ENCODE assay signal across 20 mouse cellular contexts in the genomic region with DNA sequence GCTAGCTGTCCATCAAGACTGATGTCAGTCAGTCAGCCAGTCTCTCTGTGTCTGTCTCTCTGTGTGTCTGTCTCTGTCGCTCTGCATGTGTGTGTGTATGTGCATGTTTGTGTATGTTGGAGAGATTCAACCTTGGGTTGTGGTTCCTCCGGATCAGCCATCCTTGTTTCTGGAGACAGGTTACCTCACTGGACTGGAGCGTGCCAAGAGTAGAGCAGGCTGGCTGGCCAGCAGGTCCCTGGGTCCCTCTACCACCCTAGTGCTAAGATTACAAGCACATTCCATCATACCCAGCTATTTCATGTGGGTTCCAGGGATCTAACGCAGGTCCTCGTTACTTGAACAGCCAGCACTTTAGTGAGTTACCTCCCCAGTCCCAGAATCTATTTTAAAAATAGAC.
DNase-seq lines count a peak whose midpoint lies in the region; ATAC-seq lines count a peak whose summit lies in the region.
"Had no signal": no experiment of that assay in that cellular context is flagged by ENCODE, and none has a peak within 500 bp of the region (broad histone marks: within the 10 kb centered on the region; RNA-seq: fewer than 3 reads in every experiment).

No protein-coding gene starts in this region.

- H3K9me3 ChIP-seq in heart, embryonic 13.5 days, result no peaks in the 10 kb centered on the region
- no peaks in the 10 kb centered on the region for H3K9me3 ChIP-seq in intestine, embryonic 14.5 days (ENCODE audit: control insufficient read depth, low read length)
- no peaks in the 10 kb centered on the region for H3K9me3 ChIP-seq in intestine, embryonic 16.5 days (ENCODE audit: control insufficient read depth, low read length)
- no peaks in the 10 kb centered on the region for H3K9me3 ChIP-seq in midbrain, embryonic 11.5 days (ENCODE audit: control insufficient read depth, low read length)
- H3K9me3 ChIP-seq in midbrain, embryonic 15.5 days, result no peaks in the 10 kb centered on the region
- H3K9me3 ChIP-seq: forebrain, embryonic 13.5 days; hindbrain, embryonic 12.5 days; liver, embryonic 15.5 days; stomach, embryonic 15.5 days had no signal

- intact Hi-C loops in heart, postnatal 10 days (cut with DNase I), result loop anchor here (5.0 kb wide), 1 partner anchor 69 kb away; no protein-coding TSS in a partner anchor

- peak; percentile 46 to 53 for DNase-seq in cerebellum, postnatal 25 days
- no peak for DNase-seq in cerebellum, postnatal 10 days
- no peak for DNase-seq in heart, postnatal 10 days
- peak; percentile 31 for DNase-seq in intestine, embryonic 14.5 days (ENCODE audit: low spot score)
- peak; percentile 39 for DNase-seq in midbrain, embryonic 11.5 days (ENCODE audit: low spot score, missing footprints)
- DNase-seq: adrenal gland, postnatal 10 days; gastrocnemius, postnatal 10 days; lung, embryonic 14.5 days; lung, postnatal 14 days had no signal

- H3K9ac ChIP-seq in heart, embryonic 13.5 days, result peak overlapping the region; percentile 8; the same call in 1 of the 2 replicates
- H3K9ac ChIP-seq in intestine, embryonic 14.5 days (ENCODE audit: low read length), result no peak overlapping the region
- H3K9ac ChIP-seq in intestine, embryonic 16.5 days (ENCODE audit: low read depth, low read length), result no peak overlapping the region
- no peak overlapping the region for H3K9ac ChIP-seq in midbrain, embryonic 11.5 days (ENCODE audit: low read length)
- no peak overlapping the region for H3K9ac ChIP-seq in midbrain, embryonic 15.5 days
- H3K9ac ChIP-seq: forebrain, embryonic 13.5 days; hindbrain, embryonic 12.5 days; liver, embryonic 15.5 days; lung, embryonic 14.5 days; stomach, embryonic 15.5 days had no signal

- no peaks in the 10 kb centered on the region for H3K27me3 ChIP-seq in heart, embryonic 13.5 days (replicated peaks)
- H3K27me3 ChIP-seq in intestine, embryonic 14.5 days (replicated peaks; ENCODE audit: control insufficient read depth, insufficient read depth, low read length), result no peaks in the 10 kb centered on the region
- H3K27me3 ChIP-seq in intestine, embryonic 16.5 days (replicated peaks; ENCODE audit: control insufficient read depth, insufficient read depth, low read length), result no peaks in the 10 kb centered on the region
- no peaks in the 10 kb centered on the region for H3K27me3 ChIP-seq in midbrain, embryonic 11.5 days (ENCODE audit: control insufficient read depth, insufficient read depth, low read length)
- no peaks in the 10 kb centered on the region for H3K27me3 ChIP-seq in midbrain, embryonic 15.5 days (replicated peaks)
- H3K27me3 ChIP-seq: forebrain, embryonic 13.5 days; liver, embryonic 15.5 days; Patski; stomach, embryonic 15.5 days had no signal

- WGBS in heart, embryonic 13.5 days, result 48% methylated on average over 5 of the region's 5 CpGs
- 87% methylated on average over 5 of the region's 5 CpGs for WGBS in intestine, embryonic 14.5 days
- WGBS in intestine, embryonic 16.5 days, result 88% methylated on average over 5 of the region's 5 CpGs
- 90% methylated on average over 5 of the region's 5 CpGs for WGBS in midbrain, embryonic 11.5 days
- 91% methylated on average over 5 of the region's 5 CpGs for WGBS in midbrain, embryonic 15.5 days

- H3K4me2 ChIP-seq in heart, embryonic 13.5 days, result 0 out of 2 replicates have a peak overlapping the region, but pooled peaks have one; percentile 8
- no peak overlapping the region for H3K4me2 ChIP-seq in intestine, embryonic 14.5 days (ENCODE audit: low read length)
- H3K4me2 ChIP-seq in intestine, embryonic 16.5 days (ENCODE audit: low read depth, low read length), result no peak overlapping the region
- no peak overlapping the region for H3K4me2 ChIP-seq in midbrain, embryonic 11.5 days
- H3K4me2 ChIP-seq in midbrain, embryonic 15.5 days, result no peak overlapping the region
- H3K4me2 ChIP-seq: forebrain, embryonic 13.5 days; hindbrain, embryonic 12.5 days; liver, embryonic 15.5 days; lung, embryonic 14.5 days; stomach, embryonic 15.5 days had no signal

- H3K4me3 ChIP-seq in heart, embryonic 13.5 days, result no peak overlapping the region
- H3K4me3 ChIP-seq in intestine, embryonic 14.5 days (ENCODE audit: low read depth, low read length), result no peak overlapping the region
- no peak overlapping the region for H3K4me3 ChIP-seq in intestine, embryonic 16.5 days (ENCODE audit: low read length)
- no peak overlapping the region for H3K4me3 ChIP-seq in midbrain, embryonic 11.5 days (ENCODE audit: low read depth, low read length)
- H3K4me3 ChIP-seq in midbrain, embryonic 15.5 days, result no peak overlapping the region
- H3K4me3 ChIP-seq: forebrain, embryonic 13.5 days; hindbrain, embryonic 12.5 days; liver, embryonic 15.5 days; stomach, embryonic 15.5 days had no signal

- H3K27ac ChIP-seq in heart, embryonic 13.5 days (replicated peaks), result peak overlapping the region; percentile 74
- no peak overlapping the region for H3K27ac ChIP-seq in intestine, embryonic 14.5 days (ENCODE audit: low read depth)
- no peak overlapping the region for H3K27ac ChIP-seq in intestine, embryonic 16.5 days (ENCODE audit: low read length)
- no peak overlapping the region for H3K27ac ChIP-seq in midbrain, embryonic 11.5 days (ENCODE audit: low read depth, low read length)
- no peak overlapping the region for H3K27ac ChIP-seq in midbrain, embryonic 15.5 days
- H3K27ac ChIP-seq: forebrain, embryonic 13.5 days; hindbrain, embryonic 12.5 days; hindbrain, postnatal 0 days; liver, embryonic 15.5 days; stomach, embryonic 15.5 days had no signal

- H3K36me3 ChIP-seq in heart, embryonic 13.5 days, result peaks cover 3% of the 10 kb centered on the region; the same call in 1 of the 2 replicates
- H3K36me3 ChIP-seq in intestine, embryonic 14.5 days (ENCODE audit: control insufficient read depth, insufficient read depth, low read length), result no peaks in the 10 kb centered on the region
- H3K36me3 ChIP-seq in intestine, embryonic 16.5 days (ENCODE audit: control insufficient read depth, insufficient read depth, low read length), result no peaks in the 10 kb centered on the region
- no peaks in the 10 kb centered on the region for H3K36me3 ChIP-seq in midbrain, embryonic 11.5 days (ENCODE audit: control insufficient read depth, insufficient read depth, low read length)
- no peaks in the 10 kb centered on the region for H3K36me3 ChIP-seq in midbrain, embryonic 15.5 days (replicated peaks)
- H3K36me3 ChIP-seq: hindbrain, embryonic 12.5 days; liver, embryonic 15.5 days; stomach, embryonic 15.5 days had no signal

- peak; percentile 20; the same call in 1 of the 2 replicates for ATAC-seq in heart, embryonic 13.5 days (ENCODE audit: extremely low read depth, insufficient number of reproducible peaks, low FRiP score, low TSS enrichment)
- ATAC-seq in intestine, embryonic 14.5 days (replicated peaks; ENCODE audit: low FRiP score, low TSS enrichment, low read depth), result no peak
- no peak for ATAC-seq in intestine, embryonic 16.5 days
- no peak for ATAC-seq in midbrain, embryonic 11.5 days (ENCODE audit: low FRiP score)
- ATAC-seq in midbrain, embryonic 15.5 days (replicated peaks), result no peak
- ATAC-seq: forebrain, embryonic 13.5 days; hindbrain, postnatal 0 days; intestine, postnatal 0 days; midbrain, embryonic 16.5 days; Patski had no signal

- peaks cover 43% of the 10 kb centered on the region for H3K4me1 ChIP-seq in heart, embryonic 13.5 days
- no peaks in the 10 kb centered on the region for H3K4me1 ChIP-seq in intestine, embryonic 14.5 days (replicated peaks; ENCODE audit: control insufficient read depth, insufficient read depth, low read length)
- H3K4me1 ChIP-seq in intestine, embryonic 16.5 days (ENCODE audit: control insufficient read depth, insufficient read depth, low read length), result no peaks in the 10 kb centered on the region
- H3K4me1 ChIP-seq in midbrain, embryonic 11.5 days (ENCODE audit: control insufficient read depth, insufficient read depth, low read length), result no peaks in the 10 kb centered on the region
- H3K4me1 ChIP-seq in midbrain, embryonic 15.5 days, result no peaks in the 10 kb centered on the region
- H3K4me1 ChIP-seq: liver, embryonic 15.5 days; stomach, embryonic 15.5 days had no signal

Comparison
In these comparisons a context has a peak if more than half of its experiments do, and no peak if none do; other contexts are left out.
1. DNase-seq: peak in cerebellum, postnatal 25 days (2 of 2), intestine, embryonic 14.5 days (single experiment) and midbrain, embryonic 11.5 days (single experiment); none in cerebellum, postnatal 10 days (0 of 2) and heart, postnatal 10 days (0 of 2).